Mouse (Mus musculus) limb, embryonic 11.5 days (tissue): Measurements from ENCODE around the gene Fkbp4. TPM values are rescaled to one million over a fixed set of nuclear protein-coding genes. Genes with fewer than 3 reads are reported as not detected.

Experiments
- ATAC-seq: fragments of 200-750 bp; cut with Nextera tagmentation; 2 replicates; pipeline ENCODE4 v1.8.0; 2017; ENCODE audit warnings: low read depth; ENCODE audit not compliant: insufficient number of reproducible peaks, low FRiP score, low TSS enrichment
- DNase-seq: peaks from one replicate; pipeline ENCODE4 v3.0.0-alpha.2; 2015; ENCODE audit warnings: low spot score
- H3K27ac ChIP-seq: fragments of 300-500 bp; sonication (generic); replicated peaks from 2 replicates; pipeline ENCODE4 v1.5.1; 2014; ENCODE audit warnings: low read depth, mild to moderate bottlenecking, low read length
- H3K27me3 ChIP-seq: fragments of 300-500 bp; sonication (generic); 2 replicates; pipeline ENCODE4 v1.6.1; 2014; ENCODE audit warnings: mild to moderate bottlenecking, low read length, mixed read lengths; ENCODE audit not compliant: control insufficient read depth, insufficient read depth
- H3K36me3 ChIP-seq: fragments of 300-500 bp; sonication (generic); 2 replicates; pipeline ENCODE4 v1.6.1; 2014; ENCODE audit warnings: mild to moderate bottlenecking, low read length, moderate library complexity, mixed read lengths; ENCODE audit not compliant: control insufficient read depth, insufficient read depth
- H3K4me1 ChIP-seq: fragments of 300-500 bp; sonication (generic); 2 replicates; pipeline ENCODE4 v1.6.1; 2014; ENCODE audit warnings: low read length, mixed read lengths; ENCODE audit not compliant: control insufficient read depth, insufficient read depth
- H3K4me2 ChIP-seq: fragments of 300-500 bp; sonication (generic); 2 replicates; pipeline ENCODE4 v1.6.1; 2014; ENCODE audit warnings: low read depth, mild to moderate bottlenecking, moderate library complexity; ENCODE audit not compliant: severe bottlenecking
- H3K4me3 ChIP-seq: fragments of 300-500 bp; sonication (generic); 2 replicates; pipeline ENCODE4 v1.5.1; 2014; ENCODE audit warnings: low read depth, low read length
- H3K9ac ChIP-seq: fragments of 300-500 bp; sonication (generic); 2 replicates; pipeline ENCODE4 v1.6.1; 2014; ENCODE audit warnings: mild to moderate bottlenecking, low read length
- H3K9me3 ChIP-seq: fragments of 300-500 bp; sonication (generic); 2 replicates; pipeline ENCODE4 v1.6.1; 2016; ENCODE audit warnings: low read length; ENCODE audit not compliant: control insufficient read depth
- WGBS: fragments of 180-500 bp; shearing (Covaris S2); extraction: QIAGEN DNeasy Blood & Tissue Kit; methylation state at CpG from one replicate; pipeline ENCODE4 v1.1.7; 2014; 5-methylcytosine and 5-hydroxymethylcytosine counted together
- polyA plus RNA-seq: library from polyadenylated mRNA; unstranded; fragments of >200 nt; fragmentation: Nextera tagmentation; extraction: Ambion mirVana; gene quantifications from 2 replicates; pipeline ENCODE4 v1.2.1, GENCODE M21; 2014

Fkbp4 gene
- polyA plus RNA-seq, 1 experiment from 2014 or later: 671 TPM

- peaks cover 62% of the 10 kb centered on the region for H3K36me3 ChIP-seq
- WGBS: 94% methylated on average over 13 of the region's 13 CpGs
Measured at GRCm38 (mm10) chr6:128432356-128432915, 6.0 kb downstream of the Fkbp4 start.

GRCm38 (mm10) chr6:128429826-128430225 is 8.7 kb downstream of the Fkbp4 start:
- Histone ChIP-seq H3K36me3 (peaks cover 50% of the 10 kb centered on the region), H3K9me3 (no peaks in the 10 kb centered on the region), H3K4me2 (no peak overlapping the region), H3K4me3 (no peak overlapping the region), H3K27me3 (no peaks in the 10 kb centered on the region), H3K27ac (no peak overlapping the region), H3K9ac (no peak overlapping the region), H3K4me1 (no peaks in the 10 kb centered on the region)
- 95% methylated on average over 6 of the region's 6 CpGs for WGBS
- ATAC-seq: no peak
- DNase-seq: no peak

More at GRCm38 (mm10) chr6:128432356-128432915, 6.0 kb downstream of the Fkbp4 start:
- no peak overlapping the region for H3K27ac ChIP-seq
- H3K9ac ChIP-seq: no peak overlapping the region
- DNase-seq: no peak
- no peak overlapping the region for H3K4me3 ChIP-seq
- no peaks in the 10 kb centered on the region for H3K27me3 ChIP-seq
- no peak overlapping the region for H3K4me2 ChIP-seq
- ATAC-seq: no peak
- no peaks in the 10 kb centered on the region for H3K9me3 ChIP-seq
- peaks cover 2% of the 10 kb centered on the region; the same call in 1 of the 2 replicates for H3K4me1 ChIP-seq

- ATAC-seq: no peak
- Histone ChIP-seq H3K4me1 (no peaks in the 10 kb centered on the region), H3K27me3 (no peaks in the 10 kb centered on the region), H3K36me3 (peaks cover 47% of the 10 kb centered on the region), H3K4me3 (no peak overlapping the region), H3K27ac (no peak overlapping the region), H3K9ac (no peak overlapping the region), H3K4me2 (no peak overlapping the region), H3K9me3 (no peaks in the 10 kb centered on the region)
- 93% methylated on average over 2 of the region's 2 CpGs for WGBS
- no peak for DNase-seq
Measured at GRCm38 (mm10) chr6:128429300-128429699, 9.2 kb downstream of the Fkbp4 start.

GRCm38 (mm10) chr6:128427571-128427970 is 10.9 kb downstream of the Fkbp4 start:
- WGBS: 91% methylated on average over 5 of the region's 5 CpGs
- H3K36me3 ChIP-seq: peaks cover 32% of the 10 kb centered on the region
- H3K9me3 ChIP-seq: no peaks in the 10 kb centered on the region
- no peak overlapping the region for H3K4me2 ChIP-seq
- no peaks in the 10 kb centered on the region for H3K27me3 ChIP-seq
- DNase-seq (no peak), ATAC-seq (no peak)
- 0 out of 2 replicates have a peak, but pooled peaks cover 4% of the 10 kb centered on the region for H3K4me1 ChIP-seq
- no peak overlapping the region for H3K4me3 ChIP-seq
- H3K27ac ChIP-seq: no peak overlapping the region
- no peak overlapping the region for H3K9ac ChIP-seq

GRCm38 (mm10) chr6:128425046-128425445 is 13.4 kb downstream of the Fkbp4 start:
- Histone ChIP-seq H3K27ac (peak overlapping the region; percentile 86; the same call in 1 of the 2 replicates), H3K36me3 (peaks cover 13% of the 10 kb centered on the region; the same call in 1 of the 2 replicates), H3K9ac (peak overlapping the region; percentile 77; the same call in 1 of the 2 replicates), H3K4me2 (peak overlapping the region; percentile 68), H3K4me1 (0 out of 2 replicates have a peak, but pooled peaks cover 4% of the 10 kb centered on the region), H3K4me3 (peak overlapping the region; percentile 65), H3K9me3 (no peaks in the 10 kb centered on the region), H3K27me3 (no peaks in the 10 kb centered on the region)
- no peak for DNase-seq
- WGBS: 18% methylated on average over 9 of the region's 9 CpGs
- ATAC-seq: no peak

GRCm38 (mm10) chr6:128424269-128425019 is 14.0 kb downstream of the Fkbp4 start, which contains the start of gene Itfg2:
TSS of gene Itfg2 (minus strand) at chr6:128424931.
- peak; percentile 93 for ATAC-seq
- under 1% methylated on average over 42 of the region's 42 CpGs for WGBS
- H3K9ac ChIP-seq: peak within 1 kb of the TSS; percentile 77

GRCm38 (mm10) chr6:128423496-128424268 is 14.8 kb downstream of the Fkbp4 start:
- no peak for DNase-seq
- WGBS: 52% methylated on average over 15 of the region's 16 CpGs
- Histone ChIP-seq H3K9me3 (no peaks in the 10 kb centered on the region), H3K27me3 (no peaks in the 10 kb centered on the region), H3K4me3 (peak overlapping the region; percentile 65), H3K4me1 (0 out of 2 replicates have a peak, but pooled peaks cover 4% of the 10 kb centered on the region), H3K27ac (no peak overlapping the region), H3K9ac (peak overlapping the region; percentile 77), H3K4me2 (peak overlapping the region; percentile 68), H3K36me3 (peaks cover 4% of the 10 kb centered on the region; the same call in 1 of the 2 replicates)
- no peak for ATAC-seq

More at GRCm38 (mm10) chr6:128424269-128425019, 14.0 kb downstream of the Fkbp4 start, which contains the start of gene Itfg2:
- H3K4me3 ChIP-seq: peak within 1 kb of the TSS; percentile 65
- 0 out of 2 replicates have a peak, but pooled peaks cover 4% of the 10 kb centered on the region for H3K4me1 ChIP-seq
- H3K4me2 ChIP-seq: peak within 1 kb of the TSS; percentile 68
- peaks cover 9% of the 10 kb centered on the region; the same call in 1 of the 2 replicates for H3K36me3 ChIP-seq
- no peaks in the 10 kb centered on the region for H3K27me3 ChIP-seq
- peak; percentile 94 for DNase-seq
- no peaks in the 10 kb centered on the region for H3K9me3 ChIP-seq
- peak within 1 kb of the TSS; percentile 86 for H3K27ac ChIP-seq

- Histone ChIP-seq H3K27ac (no peak overlapping the region), H3K9ac (no peak overlapping the region), H3K4me2 (no peak overlapping the region), H3K27me3 (no peaks in the 10 kb centered on the region), H3K4me1 (0 out of 2 replicates have a peak, but pooled peaks cover 4% of the 10 kb centered on the region), H3K36me3 (no peaks in the 10 kb centered on the region), H3K9me3 (no peaks in the 10 kb centered on the region), H3K4me3 (no peak overlapping the region)
- ATAC-seq (no peak), DNase-seq (no peak)
- 87% methylated on average over 3 of the region's 3 CpGs for WGBS
Measured at GRCm38 (mm10) chr6:128421480-128421879, 17.0 kb downstream of the Fkbp4 start.
